Mouse (Mus musculus): ENCODE measurements around the gene Gm9513.

Gm9513 gene

GRCm38 (mm10) chr9:36475338-36475737 lies at the start of gene Gm9513:
Gene Gm9513, plus strand, starts transcription at chr9:36475638.
- DNase-seq (ENCODE audit: low spot score), result no peak

- DNase-seq (ENCODE audit: low spot score), result no peak
Observed at GRCm38 (mm10) chr9:36431584-36431983, 43.9 kb upstream of the Gm9513 start, which contains the start of gene Gm7257. Gene Gm7257, plus strand, starts transcription at chr9:36431884.

- DNase-seq (ENCODE audit: low spot score), result peak; percentile 4
Observed at GRCm38 (mm10) chr9:36435051-36435764, 40.2 kb upstream of the Gm9513 start.

GRCm38 (mm10) chr9:36494501-36495220 lies 19.2 kb downstream of the Gm9513 start:
- DNase-seq (ENCODE audit: low spot score), result no peak

- DNase-seq (ENCODE audit: low spot score), result no peak
Observed at GRCm38 (mm10) chr9:36495824-36496223, 20.4 kb downstream of the Gm9513 start.

GRCm38 (mm10) chr9:36504211-36504610 lies 28.8 kb downstream of the Gm9513 start:
- DNase-seq (ENCODE audit: low spot score), result no peak
